Mouse (Mus musculus) stomach, postnatal 0 days (tissue): ENCODE measurements around the gene Cers6. TPM values are rescaled to one million over a fixed set of nuclear protein-coding genes. Genes with fewer than 3 reads are reported as not detected.

ENCODE experiments used
- ATAC-seq: fragments of 200-750 bp; cut with Nextera tagmentation; 2 replicates; pipeline ENCODE4 v1.8.0; 2017; ENCODE audit not compliant: low FRiP score, low TSS enrichment
- DNase-seq: peaks from one replicate; pipeline ENCODE4 v3.0.0-alpha.2; 2016; ENCODE audit warnings: low spot score
- H3K27ac ChIP-seq: fragments of 300-500 bp; sonication (generic); replicated peaks from 2 replicates; pipeline ENCODE4 v1.5.1; 2014; ENCODE audit warnings: mild to moderate bottlenecking, control low read depth
- H3K27me3 ChIP-seq: fragments of 300-500 bp; sonication (generic); 2 replicates; pipeline ENCODE4 v1.6.1; 2014; ENCODE audit warnings: low read length; ENCODE audit not compliant: control insufficient read depth, insufficient read depth
- H3K36me3 ChIP-seq: fragments of 300-500 bp; sonication (generic); 2 replicates; pipeline ENCODE4 v1.6.1; 2014; ENCODE audit warnings: low read length, mixed read lengths; ENCODE audit not compliant: control insufficient read depth, insufficient read depth
- H3K4me1 ChIP-seq: fragments of 300-500 bp; sonication (generic); replicated peaks from 2 replicates; pipeline ENCODE4 v1.6.1; 2014; ENCODE audit warnings: antibody characterized with exemption; ENCODE audit not compliant: control insufficient read depth, insufficient read depth
- H3K4me2 ChIP-seq: fragments of 300-500 bp; sonication (generic); replicated peaks from 2 replicates; pipeline ENCODE4 v1.6.1; 2014; ENCODE audit warnings: low read depth, mild to moderate bottlenecking, control low read depth, moderate library complexity
- H3K4me3 ChIP-seq: fragments of 300-500 bp; sonication (generic); 2 replicates; pipeline ENCODE4 v1.5.1; 2014; ENCODE audit warnings: low read depth, low read length, control low read depth
- H3K9ac ChIP-seq: fragments of 300-500 bp; sonication (generic); 2 replicates; pipeline ENCODE4 v1.6.1; 2014; ENCODE audit warnings: mild to moderate bottlenecking, low read length, control low read depth, mixed read lengths
- H3K9me3 ChIP-seq: fragments of 300-500 bp; sonication (generic); 2 replicates; pipeline ENCODE4 v1.6.1; 2016; ENCODE audit warnings: low read length; ENCODE audit not compliant: control insufficient read depth
- CTCF ChIP-seq: IDR thresholded peaks from 2 replicates; pipeline ENCODE4 v1.5.1; 2016; ENCODE audit warnings: antibody characterized with exemption, low read depth, mild to moderate bottlenecking, moderate library complexity
- EP300 ChIP-seq: optimal IDR thresholded peaks from 2 replicates; pipeline ENCODE3; 2016; ENCODE audit warnings: antibody characterized with exemption
- WGBS: fragments of 180-500 bp; shearing (Covaris S2); extraction: QIAGEN DNeasy Blood & Tissue Kit; methylation state at CpG from one replicate; pipeline ENCODE4 v1.1.7; 2014; 5-methylcytosine and 5-hydroxymethylcytosine counted together
- polyA plus RNA-seq: library from polyadenylated mRNA; unstranded; fragments of >200 nt; fragmentation: Nextera tagmentation; extraction: Ambion mirVana; gene quantifications from 2 replicates; pipeline ENCODE4 v1.2.1, GENCODE M21; 2015

Gene Cers6
- polyA plus RNA-seq, 1 experiment from 2014 or later, result 8.0 TPM

DNA sequence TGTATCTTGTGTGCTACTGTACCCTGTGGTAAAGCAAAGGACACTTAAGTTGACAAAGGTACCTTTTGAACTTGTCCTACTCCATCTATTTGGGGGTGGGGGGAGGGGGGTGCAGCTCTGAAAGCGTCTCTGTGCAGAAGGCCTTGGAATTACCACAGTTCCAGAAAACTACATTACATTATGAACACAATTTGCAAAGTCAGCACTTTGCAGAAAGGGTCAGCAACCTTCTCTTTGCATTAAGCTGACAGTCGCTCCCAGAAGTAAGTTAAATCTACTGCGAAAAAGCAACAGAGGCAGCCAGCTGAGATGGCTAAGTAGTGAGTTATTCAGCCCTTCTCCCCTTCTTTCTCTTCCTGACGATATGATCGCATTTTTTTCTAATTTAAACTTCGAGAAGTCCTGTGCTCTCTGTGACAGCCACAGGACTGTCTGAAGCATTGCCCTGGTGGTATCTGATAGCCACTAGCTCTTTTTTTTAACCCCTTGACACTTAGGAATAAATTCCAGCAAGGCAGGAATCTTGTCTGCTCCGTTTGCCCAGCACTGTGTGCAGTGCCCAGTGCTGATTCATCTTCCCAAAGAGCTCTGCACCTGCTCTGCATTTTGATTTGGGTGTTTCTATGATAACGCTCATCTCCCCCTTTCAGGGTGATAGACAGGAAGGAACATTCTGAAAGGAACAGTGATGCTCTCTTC is 221.4 kb downstream of the Cers6 start:
- no peaks in the 10 kb centered on the region for H3K27me3 ChIP-seq
- H3K36me3 ChIP-seq, result no peaks in the 10 kb centered on the region
- H3K27ac ChIP-seq, result no peak overlapping the region
- H3K4me3 ChIP-seq, result no peak overlapping the region
- no peaks in the 10 kb centered on the region for H3K9me3 ChIP-seq
- DNase-seq (no peak), ATAC-seq (no peak)
- 71% methylated on average over 8 of the region's 8 CpGs for WGBS
- H3K4me1 ChIP-seq, result no peaks in the 10 kb centered on the region
- H3K9ac ChIP-seq, result no peak overlapping the region
- H3K4me2 ChIP-seq, result no peak overlapping the region
- TF ChIP-seq CTCF, result no peak

DNA sequence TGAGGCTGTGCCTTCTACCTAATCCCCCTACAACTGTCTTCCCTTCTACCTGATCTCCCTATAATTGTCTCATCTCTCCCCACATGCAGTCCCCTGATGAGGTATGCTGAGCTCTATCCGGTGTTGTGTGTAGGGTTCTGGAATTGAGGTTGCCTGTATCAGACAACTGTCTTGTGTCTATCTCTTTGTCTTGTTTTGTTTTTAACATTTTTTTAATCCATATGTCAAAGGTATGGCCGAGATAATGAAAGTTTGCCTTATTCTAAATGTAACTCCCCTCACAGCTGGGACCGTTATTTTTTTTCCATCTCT is 221.9 kb downstream of the Cers6 start:
- no peak for DNase-seq
- WGBS, result 87% methylated on average over 3 of the region's 3 CpGs
- Histone ChIP-seq H3K27ac (no peak overlapping the region), H3K4me1 (no peaks in the 10 kb centered on the region), H3K4me2 (no peak overlapping the region), H3K36me3 (no peaks in the 10 kb centered on the region), H3K4me3 (no peak overlapping the region), H3K9ac (no peak overlapping the region), H3K9me3 (no peaks in the 10 kb centered on the region), H3K27me3 (no peaks in the 10 kb centered on the region)
- TF ChIP-seq CTCF (no peak), EP300 (no peak)
- no peak for ATAC-seq

DNA sequence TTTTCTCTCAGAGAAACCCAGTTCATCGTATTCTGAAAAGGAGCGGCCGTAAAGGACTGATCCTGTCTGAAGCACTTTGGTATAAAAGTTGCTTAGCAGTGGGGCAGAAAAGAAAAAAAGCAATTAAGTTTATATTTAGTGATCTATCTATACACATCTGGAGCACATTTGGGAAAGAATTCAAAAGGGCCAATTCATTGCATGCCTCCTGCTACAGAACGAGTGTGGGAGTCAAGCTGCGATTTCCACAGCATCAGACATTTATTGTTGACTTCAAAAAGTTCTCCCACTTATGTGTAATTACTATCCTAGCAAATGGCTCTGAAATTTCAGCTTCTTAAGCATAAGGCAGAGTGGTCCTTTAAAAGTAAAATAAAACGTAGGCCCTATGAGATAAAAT is 223.2 kb downstream of the Cers6 start:
- no peaks in the 10 kb centered on the region for H3K36me3 ChIP-seq
- no peak overlapping the region for H3K4me2 ChIP-seq
- H3K27me3 ChIP-seq, result no peaks in the 10 kb centered on the region
- DNase-seq (no peak), ATAC-seq (no peak)
- H3K4me3 ChIP-seq, result no peak overlapping the region
- WGBS, result 74% methylated on average over 6 of the region's 6 CpGs
- no peaks in the 10 kb centered on the region for H3K9me3 ChIP-seq
- no peak overlapping the region for H3K9ac ChIP-seq
- H3K27ac ChIP-seq, result no peak overlapping the region
- TF ChIP-seq EP300, result no peak
- no peak for TF ChIP-seq CTCF
- no peaks in the 10 kb centered on the region for H3K4me1 ChIP-seq

DNA sequence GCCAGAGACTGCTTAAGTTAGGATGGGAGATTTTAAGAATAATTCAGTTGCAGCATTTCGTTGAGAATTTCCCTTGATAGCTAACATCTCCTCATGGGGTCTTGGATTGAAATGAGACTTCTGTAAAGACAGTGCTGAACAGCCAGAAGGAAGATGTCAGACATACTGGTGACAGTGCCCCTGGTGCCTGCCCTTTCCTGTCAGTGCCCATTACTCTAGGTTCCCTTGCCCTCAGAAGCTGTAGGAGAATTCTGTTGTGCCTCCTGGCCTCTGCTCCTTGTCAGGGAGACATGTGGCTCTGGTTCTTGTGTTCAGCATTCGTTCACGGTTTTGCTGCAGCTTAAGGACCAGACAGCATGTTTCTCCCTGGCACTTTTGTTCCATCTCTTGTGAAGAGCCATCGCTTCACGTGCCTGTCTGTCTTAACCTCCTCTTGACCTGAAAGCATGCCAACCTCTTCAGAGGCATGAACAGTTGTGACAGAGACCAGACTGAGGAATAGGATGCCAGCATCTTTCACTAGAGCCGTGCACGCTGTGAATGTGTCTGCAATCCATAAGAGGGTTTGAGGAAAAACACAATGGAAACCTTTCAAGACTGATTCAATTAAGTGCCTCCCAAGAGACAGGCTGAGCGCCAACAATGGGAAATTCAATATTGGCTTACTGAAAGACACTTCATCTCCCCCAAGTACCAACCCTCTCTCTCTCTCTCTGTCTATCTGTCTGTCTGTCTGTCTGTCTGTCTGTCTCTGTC is 225.4 kb downstream of the Cers6 start:
- Histone ChIP-seq H3K4me2 (no peak overlapping the region), H3K4me1 (no peaks in the 10 kb centered on the region), H3K4me3 (no peak overlapping the region), H3K27ac (no peak overlapping the region), H3K9me3 (no peaks in the 10 kb centered on the region), H3K36me3 (no peaks in the 10 kb centered on the region), H3K27me3 (no peaks in the 10 kb centered on the region), H3K9ac (no peak overlapping the region)
- ATAC-seq (no peak), DNase-seq (no peak)
- no peak for TF ChIP-seq EP300
- WGBS, result 73% methylated on average over 8 of the region's 8 CpGs

DNA sequence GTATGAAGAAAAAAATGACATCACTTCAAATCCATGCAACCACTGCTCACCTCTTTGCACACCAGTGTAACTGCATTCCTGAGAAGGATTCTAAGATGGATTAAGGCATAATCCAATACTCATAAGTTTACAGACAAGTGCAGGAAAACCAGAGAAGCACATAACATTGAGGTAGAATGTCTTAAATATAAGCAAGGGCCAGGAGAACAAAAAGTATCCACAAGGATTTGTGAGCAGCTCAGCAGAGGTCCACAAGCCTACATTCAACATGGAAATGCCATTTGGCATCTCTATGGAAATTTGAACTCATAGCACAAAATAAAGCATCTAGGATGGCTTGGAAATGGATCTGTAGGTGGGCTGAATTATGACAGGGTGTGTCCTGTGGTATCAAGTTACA is 234.6 kb downstream of the Cers6 start:
- Histone ChIP-seq H3K27ac (no peak overlapping the region), H3K36me3 (no peaks in the 10 kb centered on the region; the same call in 1 of the 2 replicates), H3K27me3 (no peaks in the 10 kb centered on the region), H3K4me3 (no peak overlapping the region), H3K9ac (no peak overlapping the region), H3K4me1 (no peaks in the 10 kb centered on the region), H3K4me2 (no peak overlapping the region), H3K9me3 (no peaks in the 10 kb centered on the region)
- TF ChIP-seq EP300, result no peak
- no peak for TF ChIP-seq CTCF
- ATAC-seq, result no peak
- DNase-seq, result no peak

DNA sequence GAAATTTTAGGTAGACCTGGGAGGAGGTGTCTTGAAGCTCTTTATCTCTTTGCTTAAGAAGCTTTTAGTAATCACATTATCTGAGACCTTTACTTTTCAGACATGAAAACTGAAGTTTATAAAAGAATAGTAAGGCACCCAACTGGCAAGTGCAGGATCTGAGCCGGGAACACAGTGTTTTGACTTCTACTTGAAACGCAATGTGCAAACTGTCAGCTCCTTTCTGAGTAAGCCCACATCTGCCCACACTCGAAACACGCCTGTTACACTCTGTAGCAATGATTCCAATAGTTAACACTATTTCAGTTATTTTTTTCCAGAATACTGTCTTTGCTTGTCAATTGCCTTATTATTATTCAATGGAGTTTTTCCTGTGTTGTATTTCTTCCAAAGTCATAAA is 235.6 kb downstream of the Cers6 start:
- no peaks in the 10 kb centered on the region for H3K9me3 ChIP-seq
- TF ChIP-seq EP300 (no peak), CTCF (no peak)
- no peak overlapping the region for H3K4me3 ChIP-seq
- no peaks in the 10 kb centered on the region for H3K27me3 ChIP-seq
- no peaks in the 10 kb centered on the region; the same call in 1 of the 2 replicates for H3K36me3 ChIP-seq
- ATAC-seq (no peak), DNase-seq (no peak)
- no peaks in the 10 kb centered on the region for H3K4me1 ChIP-seq
- no peak overlapping the region for H3K27ac ChIP-seq
- H3K9ac ChIP-seq, result no peak overlapping the region
- no peak overlapping the region for H3K4me2 ChIP-seq
- 76% methylated on average over 4 of the region's 4 CpGs for WGBS
